Mouse (Mus musculus): ENCODE data around the gene Smo. TPM values are rescaled to one million over a fixed set of nuclear protein-coding genes. Genes with fewer than 3 reads are reported as not detected.
"Not testable (repeated sequence)": the region's sequence is repeated elsewhere in the genome, so short reads cannot be mapped to it uniquely, and the experiment has no call there.

The Smo gene
- polyA plus RNA-seq, 1 experiment from 2014 or later: 49.8 TPM

- not testable (repeated sequence) for H3K4me1 ChIP-seq (ENCODE audit: control insufficient read depth, insufficient read depth, low read length); H3K9ac ChIP-seq (replicated peaks; ENCODE audit: low read depth, low read length); H3K4me2 ChIP-seq (replicated peaks; ENCODE audit: low read depth, low read length); H3K27me3 ChIP-seq (ENCODE audit: control insufficient read depth, insufficient read depth, low read length); H3K27ac ChIP-seq (ENCODE audit: low read length); ATAC-seq (ENCODE audit: insufficient number of reproducible peaks, insufficient read depth, low FRiP score, low read depth); H3K9me3 ChIP-seq (ENCODE audit: control insufficient read depth, low read depth, low read length); H3K4me3 ChIP-seq (ENCODE audit: low read depth, low read length)
- H3K36me3 ChIP-seq (ENCODE audit: control insufficient read depth, insufficient read depth, low read length): peaks cover 44% of the 10 kb centered on the region
- 86% methylated on average over 2 of the region's 2 CpGs for WGBS
These were observed 25.1 kb downstream of the Smo start for GRCm38 (mm10) chr6:29760397-29760796.

GRCm38 (mm10) chr6:29761282-29761681 lies 26.0 kb downstream of the Smo start:
- Histone ChIP-seq H3K9me3 (ENCODE audit: control insufficient read depth, low read depth, low read length) (no peaks in the 10 kb centered on the region), H3K9ac (replicated peaks; ENCODE audit: low read depth, low read length) (no peak overlapping the region), H3K27me3 (ENCODE audit: control insufficient read depth, insufficient read depth, low read length) (no peaks in the 10 kb centered on the region), H3K27ac (ENCODE audit: low read length) (no peak overlapping the region), H3K36me3 (ENCODE audit: control insufficient read depth, insufficient read depth, low read length) (peaks cover 37% of the 10 kb centered on the region), H3K4me3 (ENCODE audit: low read depth, low read length) (no peak overlapping the region), H3K4me2 (replicated peaks; ENCODE audit: low read depth, low read length) (no peak overlapping the region), H3K4me1 (ENCODE audit: control insufficient read depth, insufficient read depth, low read length) (no peaks in the 10 kb centered on the region)
- no peak for ATAC-seq (ENCODE audit: insufficient number of reproducible peaks, insufficient read depth, low FRiP score, low read depth)
- WGBS: 93% methylated on average over 4 of the region's 4 CpGs

DNA sequence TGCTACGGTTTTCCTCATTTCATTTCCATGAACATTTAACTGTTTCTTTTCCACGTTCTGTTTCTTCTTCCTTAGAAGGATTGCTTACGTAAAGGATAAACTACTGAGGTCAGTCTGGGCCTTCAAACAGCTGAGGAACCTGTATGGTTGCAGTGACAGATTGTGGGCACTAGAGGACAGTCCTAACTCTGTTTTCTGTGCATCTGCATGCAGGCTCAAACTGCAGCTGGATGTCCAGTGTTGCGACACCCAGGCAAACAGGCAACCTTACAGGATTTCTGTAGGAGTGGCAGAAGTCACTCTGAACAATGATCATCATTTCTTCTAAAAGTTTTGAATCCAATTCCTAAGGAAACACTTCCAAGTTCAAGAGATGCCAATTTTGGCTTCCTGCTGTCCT lies 27.2 kb downstream of the Smo start:
- no peaks in the 10 kb centered on the region for H3K9me3 ChIP-seq (ENCODE audit: control insufficient read depth, low read depth, low read length)
- H3K4me1 ChIP-seq (ENCODE audit: control insufficient read depth, insufficient read depth, low read length): no peaks in the 10 kb centered on the region
- 51% methylated on average over 4 of the region's 4 CpGs for WGBS
- H3K4me2 ChIP-seq (replicated peaks; ENCODE audit: low read depth, low read length): no peak overlapping the region
- no peak overlapping the region for H3K4me3 ChIP-seq (ENCODE audit: low read depth, low read length)
- H3K27me3 ChIP-seq (ENCODE audit: control insufficient read depth, insufficient read depth, low read length): no peaks in the 10 kb centered on the region
- H3K36me3 ChIP-seq (ENCODE audit: control insufficient read depth, insufficient read depth, low read length): peaks cover 25% of the 10 kb centered on the region
- H3K27ac ChIP-seq (ENCODE audit: low read length): no peak overlapping the region
- no peak overlapping the region for H3K9ac ChIP-seq (replicated peaks; ENCODE audit: low read depth, low read length)
- ATAC-seq (ENCODE audit: insufficient number of reproducible peaks, insufficient read depth, low FRiP score, low read depth): no peak

GRCm38 (mm10) chr6:29766874-29767273 lies 31.6 kb downstream of the Smo start:
- Histone ChIP-seq H3K4me3 (ENCODE audit: low read depth, low read length) (no peak overlapping the region), H3K4me2 (replicated peaks; ENCODE audit: low read depth, low read length) (no peak overlapping the region), H3K9ac (replicated peaks; ENCODE audit: low read depth, low read length) (no peak overlapping the region), H3K36me3 (ENCODE audit: control insufficient read depth, insufficient read depth, low read length) (no peaks in the 10 kb centered on the region), H3K4me1 (ENCODE audit: control insufficient read depth, insufficient read depth, low read length) (no peaks in the 10 kb centered on the region), H3K9me3 (ENCODE audit: control insufficient read depth, low read depth, low read length) (no peaks in the 10 kb centered on the region), H3K27ac (ENCODE audit: low read length) (no peak overlapping the region), H3K27me3 (ENCODE audit: control insufficient read depth, insufficient read depth, low read length) (no peaks in the 10 kb centered on the region)
- no peak for ATAC-seq (ENCODE audit: insufficient number of reproducible peaks, insufficient read depth, low FRiP score, low read depth)
- 87% methylated on average over 2 of the region's 2 CpGs for WGBS

DNA sequence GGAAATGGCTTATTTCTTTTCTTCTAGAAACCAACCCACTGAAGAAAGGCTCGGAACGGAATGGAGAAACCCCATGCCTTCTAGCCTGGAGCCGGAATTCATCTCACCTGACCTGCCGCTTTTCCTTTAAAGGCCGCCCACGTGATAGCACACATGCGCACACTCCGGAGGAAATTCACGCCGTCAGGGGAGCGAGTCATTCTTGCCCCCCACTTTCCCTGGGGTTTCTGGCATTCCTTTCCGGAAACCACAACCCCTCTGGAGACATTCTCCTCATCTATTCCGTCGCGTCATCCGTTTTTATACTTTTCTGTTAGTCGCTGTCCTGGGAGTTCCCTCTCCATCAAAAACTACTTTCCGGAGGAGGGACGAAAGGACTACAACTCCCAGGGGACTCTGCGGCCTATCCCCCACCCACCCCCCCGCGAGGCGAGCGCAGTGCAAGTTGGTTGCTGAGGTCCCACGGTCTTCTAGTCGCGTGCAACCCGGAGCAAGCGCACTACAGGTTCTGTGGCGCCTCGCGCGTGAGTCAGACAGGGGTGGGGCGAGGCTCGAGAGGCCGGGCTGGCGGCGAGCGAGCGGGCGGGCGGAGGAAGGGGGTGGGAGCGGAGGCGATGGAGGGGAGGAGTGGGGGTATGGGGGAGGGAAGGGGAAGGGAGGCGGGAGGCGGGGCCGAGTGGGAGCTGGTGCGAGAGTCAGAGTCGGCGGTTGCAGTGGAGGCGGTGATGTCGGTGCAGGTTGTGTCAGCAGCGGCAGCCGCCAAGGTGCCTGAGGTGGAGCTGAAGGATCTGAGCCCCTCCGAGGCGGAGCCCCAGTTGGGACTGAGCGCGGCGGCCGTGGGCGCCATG lies 32.7 kb downstream of the Smo start, which contains the start of gene Ahcyl2:
Gene Ahcyl2, plus strand, starts transcription at position 199 of the 848 bp plus-strand sequence.
- Histone ChIP-seq H3K4me3 (ENCODE audit: low read depth, low read length) (peak within 1 kb of the TSS; percentile 85), H3K36me3 (ENCODE audit: control insufficient read depth, insufficient read depth, low read length) (no peaks in the 10 kb centered on the region), H3K9ac (replicated peaks; ENCODE audit: low read depth, low read length) (peak within 1 kb of the TSS; percentile 79), H3K27ac (ENCODE audit: low read length) (peak within 1 kb of the TSS; percentile 82), H3K4me1 (ENCODE audit: control insufficient read depth, insufficient read depth, low read length) (no peaks in the 10 kb centered on the region), H3K4me2 (replicated peaks; ENCODE audit: low read depth, low read length) (peak within 1 kb of the TSS; percentile 59), H3K9me3 (ENCODE audit: control insufficient read depth, low read depth, low read length) (no peaks in the 10 kb centered on the region), H3K27me3 (ENCODE audit: control insufficient read depth, insufficient read depth, low read length) (no peaks in the 10 kb centered on the region)
- WGBS: under 1% methylated on average over 58 of the region's 61 CpGs
- ATAC-seq (ENCODE audit: insufficient number of reproducible peaks, insufficient read depth, low FRiP score, low read depth): peak; percentile 98

DNA sequence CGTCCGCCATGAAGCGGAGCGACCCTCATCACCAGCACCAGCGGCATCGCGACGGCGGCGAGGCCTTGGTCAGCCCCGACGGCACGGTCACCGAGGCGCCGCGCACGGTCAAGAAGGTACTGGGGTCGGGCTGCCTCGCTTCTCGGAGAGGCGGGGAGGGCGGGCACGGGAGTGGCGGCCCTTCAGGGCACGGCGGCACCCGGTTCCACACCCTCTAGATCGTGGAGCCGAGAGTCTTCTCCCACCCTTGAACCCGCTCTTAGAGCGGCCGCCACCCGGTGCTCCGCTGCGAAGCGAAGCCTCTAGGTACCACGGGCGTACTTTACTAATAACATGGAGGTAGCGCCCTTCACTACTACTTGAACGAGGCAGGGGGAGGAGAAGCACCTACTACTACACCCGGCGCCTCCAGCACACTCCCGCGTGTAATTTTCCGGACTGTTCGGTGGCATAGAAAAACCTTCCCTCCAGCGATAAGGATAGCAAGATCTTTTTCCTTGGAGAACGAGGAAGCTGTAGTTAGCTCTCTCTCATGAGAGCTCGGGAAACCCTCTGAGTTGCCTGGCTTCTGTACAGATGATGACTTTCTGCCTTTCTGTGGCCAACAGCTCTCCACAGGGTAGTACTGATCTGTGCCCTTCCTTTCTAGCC lies 33.6 kb downstream of the Smo start:
- Histone ChIP-seq H3K4me2 (replicated peaks; ENCODE audit: low read depth, low read length) (peak overlapping the region; percentile 59), H3K9ac (replicated peaks; ENCODE audit: low read depth, low read length) (peak overlapping the region; percentile 79), H3K4me3 (ENCODE audit: low read depth, low read length) (peak overlapping the region; percentile 85), H3K36me3 (ENCODE audit: control insufficient read depth, insufficient read depth, low read length) (no peaks in the 10 kb centered on the region), H3K27ac (ENCODE audit: low read length) (peak overlapping the region; percentile 82), H3K27me3 (ENCODE audit: control insufficient read depth, insufficient read depth, low read length) (no peaks in the 10 kb centered on the region), H3K9me3 (ENCODE audit: control insufficient read depth, low read depth, low read length) (no peaks in the 10 kb centered on the region), H3K4me1 (ENCODE audit: control insufficient read depth, insufficient read depth, low read length) (no peaks in the 10 kb centered on the region)
- ATAC-seq (ENCODE audit: insufficient number of reproducible peaks, insufficient read depth, low FRiP score, low read depth): peak; percentile 44
- WGBS: under 1% methylated on average over 50 of the region's 50 CpGs

DNA sequence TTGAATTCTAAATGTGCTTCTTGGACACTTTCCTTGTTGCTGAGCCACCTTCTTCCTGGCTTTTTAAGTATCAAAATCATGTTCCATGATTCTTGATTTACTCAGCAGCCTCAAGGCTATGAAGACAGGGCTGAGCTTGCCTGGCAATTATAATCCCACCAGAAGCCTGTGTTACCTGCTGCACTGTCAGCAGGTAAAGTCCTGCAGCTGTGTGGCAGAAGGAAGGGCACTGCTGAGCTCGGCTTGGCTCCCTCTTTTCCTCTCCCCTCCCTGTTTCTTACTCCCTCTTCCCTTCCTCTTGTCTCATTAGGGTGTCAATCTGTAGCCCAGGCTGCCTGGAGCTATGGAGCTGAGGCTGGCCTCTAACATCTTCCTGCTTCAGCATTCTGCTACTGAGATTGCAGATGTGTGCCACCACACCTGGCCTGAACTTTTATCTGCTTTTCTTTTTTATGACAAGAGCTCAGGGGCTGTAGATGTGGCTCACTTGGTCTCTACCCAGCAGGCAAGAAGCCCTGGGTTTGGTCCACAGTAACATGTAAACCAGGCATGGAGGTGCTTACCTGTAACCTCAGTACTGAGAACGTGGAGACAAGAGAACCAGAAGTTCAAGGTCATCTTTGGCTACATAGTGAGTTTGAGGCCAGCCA lies 35.5 kb downstream of the Smo start:
- no peak for ATAC-seq (ENCODE audit: insufficient number of reproducible peaks, insufficient read depth, low FRiP score, low read depth)
- H3K4me1 ChIP-seq (ENCODE audit: control insufficient read depth, insufficient read depth, low read length): no peaks in the 10 kb centered on the region
- H3K9ac ChIP-seq (replicated peaks; ENCODE audit: low read depth, low read length): no peak overlapping the region
- 54% methylated on average over 2 of the region's 2 CpGs for WGBS
- no peak overlapping the region for H3K27ac ChIP-seq (ENCODE audit: low read length)
- H3K4me3 ChIP-seq (ENCODE audit: low read depth, low read length): no peak overlapping the region
- no peaks in the 10 kb centered on the region for H3K36me3 ChIP-seq (ENCODE audit: control insufficient read depth, insufficient read depth, low read length)
- no peak overlapping the region for H3K4me2 ChIP-seq (replicated peaks; ENCODE audit: low read depth, low read length)
- no peaks in the 10 kb centered on the region for H3K27me3 ChIP-seq (ENCODE audit: control insufficient read depth, insufficient read depth, low read length)
- no peaks in the 10 kb centered on the region for H3K9me3 ChIP-seq (ENCODE audit: control insufficient read depth, low read depth, low read length)

- Histone ChIP-seq H3K36me3 (ENCODE audit: control insufficient read depth, insufficient read depth, low read length) (no peaks in the 10 kb centered on the region), H3K4me1 (ENCODE audit: control insufficient read depth, insufficient read depth, low read length) (no peaks in the 10 kb centered on the region), H3K4me2 (replicated peaks; ENCODE audit: low read depth, low read length) (no peak overlapping the region), H3K27ac (ENCODE audit: low read length) (no peak overlapping the region), H3K27me3 (ENCODE audit: control insufficient read depth, insufficient read depth, low read length) (no peaks in the 10 kb centered on the region), H3K4me3 (ENCODE audit: low read depth, low read length) (no peak overlapping the region), H3K9ac (replicated peaks; ENCODE audit: low read depth, low read length) (no peak overlapping the region), H3K9me3 (ENCODE audit: control insufficient read depth, low read depth, low read length) (no peaks in the 10 kb centered on the region)
- no peak for ATAC-seq (ENCODE audit: insufficient number of reproducible peaks, insufficient read depth, low FRiP score, low read depth)
- WGBS: 85% methylated on average over 3 of the region's 3 CpGs
These were observed 36.9 kb downstream of the Smo start for GRCm38 (mm10) chr6:29772236-29772635.
